ENCODE assay signal across 10 mouse cellular contexts in genomic region chr6:134873018-134873417, GRCm38 (mm10). TPM values are rescaled to one million over a fixed set of nuclear protein-coding genes. Genes with fewer than 3 reads are reported as not detected.
DNase-seq lines count a peak whose midpoint lies in the region; ATAC-seq and TF ChIP-seq lines count a peak whose summit lies in the region.
"Had no signal": no experiment of that assay in that cellular context is flagged by ENCODE, and none has a peak within 500 bp of the region (broad histone marks: within the 10 kb centered on the region; RNA-seq: fewer than 3 reads in every experiment).

No protein-coding gene starts in this region.

- H3K36me3 ChIP-seq in CH12.LX (replicated peaks in 1 of 2; ENCODE audit: control insufficient read depth in 1 of 2, insufficient read depth in 1 of 2, low read length in 1 of 2), result peaks cover 9 to 26% of the 10 kb centered on the region in 2 experiments
- H3K36me3 ChIP-seq in kidney, embryonic 16.5 days (ENCODE audit: insufficient read depth, low read length), result peaks cover 19% of the 10 kb centered on the region
- H3K36me3 ChIP-seq in forebrain, embryonic 13.5 days (ENCODE audit: poor library complexity, severe bottlenecking), result peaks cover 76% of the 10 kb centered on the region

- H3K9me3 ChIP-seq in CH12.LX (replicated peaks; ENCODE audit: low read length), result no peaks in the 10 kb centered on the region
- no peaks in the 10 kb centered on the region for H3K9me3 ChIP-seq in kidney, embryonic 16.5 days (ENCODE audit: low read length)
- H3K9me3 ChIP-seq in forebrain, embryonic 13.5 days (replicated peaks), result no peaks in the 10 kb centered on the region
- H3K9me3 ChIP-seq: heart, embryonic 13.5 days had no signal

- in situ Hi-C loops in CH12.LX (cut with MboI; ENCODE audit: low pct_ligation_motif_present, low pct_unique_long_range_greater_than_20kb, low sequenced_read_pairs), result loop anchor here (25.0 kb wide), 1 partner anchor 436 kb away; no protein-coding TSS in a partner anchor

- ATAC-seq in kidney, embryonic 16.5 days (ENCODE audit: low FRiP score, low TSS enrichment), result peak; percentile 83
- no peak for ATAC-seq in forebrain, embryonic 13.5 days

- TF ChIP-seq POLR2A in CH12.LX (IDR thresholded peaks at IDR 0.05; ENCODE audit: low read depth, low read length), result no peak

- H3K9ac ChIP-seq in CH12.LX (ENCODE audit: insufficient read depth, low read depth), result no peak overlapping the region
- H3K9ac ChIP-seq in kidney, embryonic 16.5 days (replicated peaks; ENCODE audit: low read length), result no peak overlapping the region
- H3K9ac ChIP-seq in forebrain, embryonic 13.5 days, result no peak overlapping the region
- H3K9ac ChIP-seq: heart, embryonic 13.5 days had no signal

- no peaks in the 10 kb centered on the region for H3K4me1 ChIP-seq in CH12.LX (ENCODE audit: control insufficient read depth in 1 of 2, insufficient read depth in 2 of 2)
- H3K4me1 ChIP-seq in kidney, embryonic 16.5 days (ENCODE audit: insufficient read depth, low read length), result no peaks in the 10 kb centered on the region
- H3K4me1 ChIP-seq in forebrain, embryonic 13.5 days, result no peaks in the 10 kb centered on the region
- H3K4me1 ChIP-seq: heart, embryonic 13.5 days had no signal

- DNase-seq in left cerebral cortex, adult 2 months (ENCODE audit: extremely low spot score in 1 of 2, low spot score in 2 of 2), result no peak
- DNase-seq in left cerebral cortex, postnatal 4 days, result no peak
- peak; percentile 52 to 54 for DNase-seq in B cell, adult 2 months
- DNase-seq in CH12.LX (ENCODE audit: extremely low read depth), result no peak
- no peak for DNase-seq in right cerebral cortex, postnatal 10 days (ENCODE audit: low spot score in 2 of 2)
- DNase-seq: retina, postnatal 1 day had no signal

- no peaks in the 10 kb centered on the region for H3K27me3 ChIP-seq in CH12.LX (replicated peaks)
- H3K27me3 ChIP-seq in kidney, embryonic 16.5 days (ENCODE audit: insufficient read depth, low read length), result no peaks in the 10 kb centered on the region
- H3K27me3 ChIP-seq in forebrain, embryonic 13.5 days, result no peaks in the 10 kb centered on the region
- H3K27me3 ChIP-seq: heart, embryonic 13.5 days had no signal

- dilution Hi-C loops in CH12.LX (cut with MboI; ENCODE audit: extremely low pct_ligation_motif_present, extremely low pct_unique_long_range_greater_than_20kb, low sequenced_read_pairs), result no loop called here

- H3K4me3 ChIP-seq in left cerebral cortex, adult 2 months, result no peak overlapping the region
- no peak overlapping the region for H3K4me3 ChIP-seq in CH12.LX (replicated peaks in 1 of 3; ENCODE audit: low read depth in 2 of 3, low read length in 2 of 3, poor library complexity in 1 of 3)
- no peak overlapping the region for H3K4me3 ChIP-seq in kidney, embryonic 16.5 days (ENCODE audit: low read length)
- H3K4me3 ChIP-seq in forebrain, embryonic 13.5 days, result no peak overlapping the region
- H3K4me3 ChIP-seq: erythroblast, embryonic 14.5 days; heart, embryonic 13.5 days had no signal

- H3K27ac ChIP-seq in left cerebral cortex, adult 2 months, result no peak overlapping the region
- H3K27ac ChIP-seq in CH12.LX (ENCODE audit: insufficient read depth, low read depth), result no peak overlapping the region
- peak overlapping the region; percentile 87 for H3K27ac ChIP-seq in kidney, embryonic 16.5 days (ENCODE audit: low read length)
- no peak overlapping the region for H3K27ac ChIP-seq in forebrain, embryonic 13.5 days
- H3K27ac ChIP-seq: heart, embryonic 13.5 days had no signal

- TF ChIP-seq EP300 in CH12.LX (IDR thresholded peaks at IDR 0.05; ENCODE audit: low read length), result no peak

- H3K79me2 ChIP-seq in CH12.LX (replicated peaks; ENCODE audit: control insufficient read depth, extremely low read depth, insufficient read depth, poor library complexity, severe bottlenecking), result no peaks in the 10 kb centered on the region

- TF ChIP-seq CTCF in left cerebral cortex, adult 2 months (IDR thresholded peaks at IDR 0.05), result peak; percentile 54
- TF ChIP-seq CTCF in CH12.LX (conservative IDR thresholded peaks at IDR 0.05 in 1 of 2, IDR thresholded peaks at IDR 0.05 in 1 of 2; ENCODE audit: low read depth in 2 of 2, low read length in 2 of 2), result peak; percentile 16 to 60; a peak in 3 of 4 replicates

- intact Hi-C loops in left cerebral cortex, adult 2 months (cut with DNase I), result loop anchor here (2.0 kb wide), 1 partner anchor 74 kb away; no protein-coding TSS in a partner anchor
- intact Hi-C loops in left cerebral cortex, postnatal 4 days (cut with DNase I), result no loop called here

- H3K4me2 ChIP-seq in CH12.LX (ENCODE audit: insufficient read depth, low read depth, poor library complexity, severe bottlenecking), result no peak overlapping the region
- no peak overlapping the region for H3K4me2 ChIP-seq in kidney, embryonic 16.5 days (replicated peaks; ENCODE audit: low read depth, low read length)
- no peak overlapping the region for H3K4me2 ChIP-seq in forebrain, embryonic 13.5 days
- H3K4me2 ChIP-seq: heart, embryonic 13.5 days had no signal

- peak; percentile 46 for TF ChIP-seq RAD21 in CH12.LX (IDR thresholded peaks at IDR 0.05; ENCODE audit: low read depth, low read length)

- 80% methylated on average over 2 of the region's 2 CpGs for WGBS in kidney, embryonic 16.5 days
- 85% methylated on average over 2 of the region's 2 CpGs for WGBS in forebrain, embryonic 13.5 days

TF ChIP-seq in CH12.LX, 34 proteins besides CTCF, POLR2A, EP300 and RAD21:
- TF ChIP-seq CHD1 (IDR thresholded peaks at IDR 0.05; ENCODE audit: low read depth, low read length), result no peak
- TF ChIP-seq ZNF384 (IDR thresholded peaks at IDR 0.05; ENCODE audit: low read depth, low read length), result peak; percentile 82
- TF ChIP-seq SMC3 (IDR thresholded peaks at IDR 0.05; ENCODE audit: low read depth, low read length), result peak; percentile 43
- TF ChIP-seq ZMIZ1 (IDR thresholded peaks at IDR 0.05; ENCODE audit: low read depth, low read length), result no peak

RNA-seq across cellular contexts. Expression of gene Gpr19, which starts 25.4 kb away (rescaled TPM):
- total RNA-seq in left cerebral cortex, adult 2 months (2021), result 10 to 100 TPM; 22.2 to 26.9 TPM
- total RNA-seq in left cerebral cortex, postnatal 4 days (2021), result 10 to 100 TPM; 24.5 to 29.3 TPM
- 6.3 and 7.5 TPM in 2 replicates for total RNA-seq in CH12.LX (2012; rRNA removed)
- total RNA-seq in CH12.LX (2014; rRNA removed), result 3.8 and 5.2 TPM in 2 replicates
- polyA plus RNA-seq in CH12.LX (2012; ENCODE audit: insufficient read length, low read depth), result 4.8 and 6.0 TPM in 2 replicates
- polyA plus RNA-seq in kidney, embryonic 16.5 days (2015; fragmentation: Nextera tagmentation; extraction: Ambion mirVana), result 13.5 and 13.6 TPM in 2 replicates
- 45.5 and 46.4 TPM in 2 replicates for polyA plus RNA-seq in forebrain, embryonic 13.5 days (2015; fragmentation: Nextera tagmentation; extraction: Ambion mirVana)

RNA-seq across cellular contexts. Expression of gene Crebl2, which starts 43.1 kb away (rescaled TPM):
- total RNA-seq in left cerebral cortex, adult 2 months (2021), result 10 to 100 TPM; 38.4 to 39.3 TPM
- 1 to 10 TPM; 6.5 to 8.1 TPM for total RNA-seq in left cerebral cortex, postnatal 4 days (2021)
- 0.80 and 2.2 TPM in 2 replicates for total RNA-seq in CH12.LX (2012; rRNA removed)
- 0.92 and 1.4 TPM in 2 replicates for total RNA-seq in CH12.LX (2014; rRNA removed)
- polyA plus RNA-seq in CH12.LX (2012; ENCODE audit: insufficient read length, low read depth), result 1.00 and 1.5 TPM in 2 replicates
- polyA plus RNA-seq in kidney, embryonic 16.5 days (2015; fragmentation: Nextera tagmentation; extraction: Ambion mirVana), result 2.8 TPM in 2 replicates
- 2.5 and 2.6 TPM in 2 replicates for polyA plus RNA-seq in forebrain, embryonic 13.5 days (2015; fragmentation: Nextera tagmentation; extraction: Ambion mirVana)

RNA-seq across cellular contexts. Expression of gene Cdkn1b, which starts 47.2 kb away (rescaled TPM):
- 10 to 100 TPM; 36.8 to 42.3 TPM for total RNA-seq in left cerebral cortex, adult 2 months (2021)
- 10 to 100 TPM; 55.5 to 62.2 TPM for total RNA-seq in left cerebral cortex, postnatal 4 days (2021)
- total RNA-seq in CH12.LX (2012; rRNA removed) (12.8 and 19.2 TPM in 2 replicates), CH12.LX (2014; rRNA removed) (23.5 TPM in 2 replicates)
- polyA plus RNA-seq in CH12.LX (2012; ENCODE audit: insufficient read length, low read depth), result 15.8 and 20.9 TPM in 2 replicates
- polyA plus RNA-seq in kidney, embryonic 16.5 days (2015; fragmentation: Nextera tagmentation; extraction: Ambion mirVana), result 13.4 and 15.1 TPM in 2 replicates
- polyA plus RNA-seq in forebrain, embryonic 13.5 days (2015; fragmentation: Nextera tagmentation; extraction: Ambion mirVana), result 48.8 and 58.5 TPM in 2 replicates

Comparison
In these comparisons a context has a peak if more than half of its experiments do, and no peak if none do; other contexts are left out.
1. RNA of gene Crebl2, which starts 43.1 kb away (total RNA-seq): 38.4 to 39.3 TPM in left cerebral cortex, adult 2 months; 6.5 to 8.1 TPM in left cerebral cortex, postnatal 4 days and 0.80 to 2.2 TPM in CH12.LX; every median in the first group is over 4 times any median in the second.
2. DNase-seq: peak in B cell, adult 2 months (2 of 2); none in left cerebral cortex, adult 2 months (0 of 2), left cerebral cortex, postnatal 4 days (single experiment), CH12.LX (single experiment) and right cerebral cortex, postnatal 10 days (0 of 2).